Mouse (Mus musculus) stomach, postnatal 0 days (tissue): ENCODE data around the gene Fbxw9.

ENCODE experiments used
- CTCF ChIP-seq: IDR thresholded peaks from 2 replicates; pipeline ENCODE4 v1.5.1; 2016; ENCODE audit warnings: antibody characterized with exemption, low read depth, mild to moderate bottlenecking, moderate library complexity
- EP300 ChIP-seq: optimal IDR thresholded peaks from 2 replicates; pipeline ENCODE3; 2016; ENCODE audit warnings: antibody characterized with exemption

GRCm38 (mm10) chr8:85021514-85022055, 38.3 kb upstream of the Fbxw9 start:
- TF ChIP-seq CTCF (peak; percentile 28), EP300 (no peak)
